Mouse (Mus musculus) MEL (cell line): ENCODE results near the gene Sec16a. TPM values are rescaled to one million over a fixed set of nuclear protein-coding genes. Genes with fewer than 3 reads are reported as not detected.

Experiments used
- DNase-seq: peaks from one replicate; pipeline ENCODE4 v3.0.0; 2011; ENCODE audit warnings: low read depth, low spot score
- H3K27ac ChIP-seq: 2 replicates; pipeline ENCODE4 v1.5.1; 2012; ENCODE audit warnings: low read depth, mild to moderate bottlenecking, control low read depth, low read length, moderate library complexity; ENCODE audit not compliant: control insufficient read depth
- H3K27me3 ChIP-seq, 2 experiments: fragments of 150-350 bp in 1 of 2; sonication (generic) in 1 of 2; 2 replicates each; pipeline ENCODE4 v1.6.1; 2012; ENCODE audit warnings: low read length in 2 of 2, mild to moderate bottlenecking in 2 of 2, improper control_type of control experiment in 1 of 2, moderate library complexity in 1 of 2; ENCODE audit not compliant: insufficient read depth in 2 of 2, control insufficient read depth in 1 of 2
- H3K36me3 ChIP-seq, 2 experiments: 2 replicates each; pipeline ENCODE4 v1.6.1; 2012 to 2014; ENCODE audit warnings: low read length in 2 of 2, improper control_type of control experiment in 1 of 2, inconsistent platforms in 1 of 2, mild to moderate bottlenecking in 1 of 2; ENCODE audit not compliant: insufficient read depth in 2 of 2, control insufficient read depth in 1 of 2
- H3K4me1 ChIP-seq, 2 experiments: fragments of 150-350 bp in 1 of 2; sonication (generic) in 1 of 2; 2 replicates each; pipeline ENCODE4 v1.6.1; 2012; ENCODE audit warnings: low read length in 2 of 2, improper control_type of control experiment in 1 of 2, mild to moderate bottlenecking in 1 of 2; ENCODE audit not compliant: insufficient read depth in 2 of 2, control insufficient read depth in 1 of 2
- H3K4me3 ChIP-seq, 2 experiments: fragments of 150-350 bp in 1 of 2; sonication (generic) in 1 of 2; 2 replicates each; pipeline ENCODE4 v1.5.1; 2012; ENCODE audit warnings: low read depth in 2 of 2, low read length in 2 of 2, mild to moderate bottlenecking in 2 of 2, moderate library complexity in 2 of 2, control low read depth in 1 of 2, improper control_type of control experiment in 1 of 2; ENCODE audit not compliant: control insufficient read depth in 1 of 2, insufficient read depth in 1 of 2
- H3K79me2 ChIP-seq: 2 replicates; pipeline ENCODE4 v1.6.1; 2012; ENCODE audit warnings: mild to moderate bottlenecking, low read length, moderate library complexity; ENCODE audit not compliant: control insufficient read depth, poor library complexity, insufficient read depth
- H3K9ac ChIP-seq: 2 replicates; pipeline ENCODE4 v1.6.1; 2012; ENCODE audit warnings: low read depth, mild to moderate bottlenecking, control low read depth, low read length, moderate library complexity; ENCODE audit not compliant: control insufficient read depth, poor library complexity, severe bottlenecking
- H3K9me3 ChIP-seq: fragments of 150-350 bp; sonication (generic); replicated peaks from 2 replicates; pipeline ENCODE4 v1.6.1; 2012; ENCODE audit warnings: mild to moderate bottlenecking, low read length, improper control_type of control experiment, moderate library complexity; ENCODE audit not compliant: insufficient read depth
- CHD1 ChIP-seq: IDR thresholded peaks from 2 replicates; pipeline ENCODE4 v1.6.1; 2012; ENCODE audit warnings: low read depth, mild to moderate bottlenecking, inconsistent platforms, low read length, improper control_type of control experiment
- GATA1 ChIP-seq: IDR thresholded peaks from 2 replicates; pipeline ENCODE4 v1.6.1; 2011; ENCODE audit warnings: low read depth, low read length, improper control_type of control experiment
- MAX ChIP-seq: IDR thresholded peaks from 2 replicates; pipeline ENCODE4 v1.6.1; 2011; ENCODE audit warnings: low read length, improper control_type of control experiment
- MEF2A ChIP-seq: IDR thresholded peaks from 2 replicates; pipeline ENCODE4 v1.6.1; 2014; ENCODE audit warnings: low read depth, mild to moderate bottlenecking, inconsistent platforms, low read length, improper control_type of control experiment; ENCODE audit not compliant: poor library complexity, insufficient replicate concordance, severe bottlenecking; ENCODE audit errors: extremely low read depth
- MXI1 ChIP-seq: IDR thresholded peaks from 2 replicates; pipeline ENCODE4 v1.6.1; 2011; ENCODE audit warnings: mild to moderate bottlenecking, low read depth, low read length, improper control_type of control experiment
- MYC ChIP-seq: IDR thresholded peaks from 2 replicates; pipeline ENCODE4 v1.6.1; 2011; ENCODE audit warnings: low read depth, mild to moderate bottlenecking, low read length, improper control_type of control experiment, moderate library complexity
- NELFE ChIP-seq: IDR thresholded peaks from 2 replicates; pipeline ENCODE4 v1.6.1; 2011; ENCODE audit warnings: low read depth, low read length, improper control_type of control experiment
- POLR2AphosphoS2 ChIP-seq: IDR thresholded peaks from 2 replicates; pipeline ENCODE4 v1.6.1; 2011; ENCODE audit warnings: low read length, improper control_type of control experiment
- RCOR1 ChIP-seq: IDR thresholded peaks from 2 replicates; pipeline ENCODE4 v1.6.1; 2012; ENCODE audit warnings: low read depth, mild to moderate bottlenecking, inconsistent platforms, low read length, improper control_type of control experiment
- TBP ChIP-seq: IDR thresholded peaks from 2 replicates; pipeline ENCODE4 v1.8.0; 2011; ENCODE audit warnings: low read depth, low read length, improper control_type of control experiment
- USF1 ChIP-seq: IDR thresholded peaks from 2 replicates; pipeline ENCODE4 v1.6.1; 2014; ENCODE audit warnings: low read depth, mild to moderate bottlenecking, inconsistent platforms, low read length, improper control_type of control experiment, moderate library complexity
- USF2 ChIP-seq, 2 experiments: IDR thresholded peaks; 2 replicates each; pipeline ENCODE4 v1.6.1; 2011 to 2012; ENCODE audit warnings: improper control_type of control experiment in 2 of 2, low read length in 2 of 2, borderline replicate concordance in 1 of 2, inconsistent platforms in 1 of 2, low read depth in 1 of 2, mild to moderate bottlenecking in 1 of 2; ENCODE audit not compliant: insufficient read depth in 1 of 2
- ZNF384 ChIP-seq: IDR thresholded peaks from 2 replicates; pipeline ENCODE4 v1.6.1; 2012; ENCODE audit warnings: low read depth, mild to moderate bottlenecking, inconsistent platforms, low read length, improper control_type of control experiment
- polyA plus RNA-seq, 2 experiments: library from polyadenylated mRNA; stranded (reverse) in 1 of 2; unstranded in 1 of 2; fragments of >175 nt in 1 of 2; fragments of >200 nt in 1 of 2; gene quantifications; 2 replicates each; pipeline versions ENCODE4 v1.2.1 to v1.2.4; 2012; ENCODE audit warnings: low replicate concordance in 2 of 2, low read depth in 1 of 2; ENCODE audit not compliant: insufficient read length in 2 of 2, insufficient read depth in 1 of 2, missing spikeins in 1 of 2
- total RNA-seq: library from RNA; depleted of rRNA; stranded (reverse); fragments of 300-350 nt; gene quantifications from 2 replicates; pipeline ENCODE4 v1.2.3, GENCODE M21; 2012

Sec16a gene
- total and polyA plus RNA-seq, 3 experiments = 20.3 to 38.0 TPM; not detected in 1

GRCm38 (mm10) chr2:26483230-26483869 lies 38.3 kb upstream of the Sec16a start:
- peaks cover 0 to 3% of the 10 kb centered on the region in 2 experiments; a peak in 2 of 4 replicates for H3K4me1 ChIP-seq
- H3K79me2 ChIP-seq = no peaks in the 10 kb centered on the region
- H3K9ac ChIP-seq = peak overlapping the region; percentile 50; the same call in 1 of the 2 replicates
- H3K36me3 ChIP-seq = no peaks in the 10 kb centered on the region; a peak in 1 of 4 replicates
- peaks cover 0 to 3% of the 10 kb centered on the region in 2 experiments; a peak in 3 of 4 replicates for H3K27me3 ChIP-seq
- H3K27ac ChIP-seq = no peak overlapping the region
- no peaks in the 10 kb centered on the region for H3K9me3 ChIP-seq
- peak overlapping the region; percentile 37 to 59 for H3K4me3 ChIP-seq
- DNase-seq = peak; percentile 76
- TF ChIP-seq NELFE (peak; percentile 13; the same call in 1 of the 2 replicates), RCOR1 (no peak), USF1 (no peak)

- Histone ChIP-seq H3K27ac (no peak overlapping the region), H3K4me3 (peak overlapping the region in 1 of 2 experiments; percentile 59; a peak in 2 of 4 replicates), H3K4me1 (peaks cover 0 to 3% of the 10 kb centered on the region in 2 experiments; a peak in 2 of 4 replicates), H3K27me3 (peaks cover 0 to 3% of the 10 kb centered on the region in 2 experiments; a peak in 3 of 4 replicates), H3K36me3 (no peaks in the 10 kb centered on the region; a peak in 1 of 4 replicates), H3K9ac (peak overlapping the region; percentile 50; the same call in 1 of the 2 replicates), H3K79me2 (no peaks in the 10 kb centered on the region), H3K9me3 (no peaks in the 10 kb centered on the region)
- no peak for TF ChIP-seq MXI1
- no peak for TF ChIP-seq MYC
- TF ChIP-seq MAX = no peak
- TF ChIP-seq MEF2A = no peak
- no peak for TF ChIP-seq GATA1
- TF ChIP-seq USF2 (IDR thresholded peaks at IDR 0.05; ENCODE audit: borderline replicate concordance in 1 of 2, insufficient read depth in 1 of 2, low read depth in 1 of 2, low read length in 2 of 2) = no peak
- no peak for TF ChIP-seq ZNF384
- TF ChIP-seq POLR2AphosphoS2 = no peak
- TF ChIP-seq CHD1 = no peak
- no peak for TF ChIP-seq TBP
- no peak for DNase-seq
Measured at GRCm38 (mm10) chr2:26482824-26483223, 37.8 kb upstream of the Sec16a start.
